Mouse (Mus musculus) midbrain, embryonic 13.5 days (tissue): ENCODE data around the gene Fmnl3. TPM values are rescaled to one million over a fixed set of nuclear protein-coding genes. Genes with fewer than 3 reads are reported as not detected.

Experiments
- polyA plus RNA-seq: library from polyadenylated mRNA; unstranded; fragments of >200 nt; fragmentation: Nextera tagmentation; extraction: Ambion mirVana; gene quantifications from 2 replicates; pipeline ENCODE4 v1.2.1, GENCODE M21; 2015

Gene Fmnl3
- polyA plus RNA-seq, 1 experiment from 2014 or later = 8.5 TPM

Other genes with a start within 250 kb of the Fmnl3 start
- 40.6 and 45.7 TPM in 2 replicates for gene Spats2, start 244.6 kb downstream of the Fmnl3 start, polyA plus RNA-seq
- gene Kcnh3, start 145.6 kb downstream of the Fmnl3 start, polyA plus RNA-seq = 0.19 and 0.61 TPM in 2 replicates
- gene Mcrs1, start 118.5 kb downstream of the Fmnl3 start, polyA plus RNA-seq = 218 TPM in 2 replicates
- gene Prpf40b, start 75.4 kb downstream of the Fmnl3 start, polyA plus RNA-seq = 115 and 125 TPM in 2 replicates
- 0.35 TPM in 2 replicates for gene Fam186b, start 74.6 kb downstream of the Fmnl3 start, polyA plus RNA-seq
- 228 and 244 TPM in 2 replicates for gene Tmbim6, start 22.4 kb upstream of the Fmnl3 start, polyA plus RNA-seq
- gene Nckap5l, start 87.3 kb upstream of the Fmnl3 start, polyA plus RNA-seq = 12.2 and 15.6 TPM in 2 replicates
- 26.5 and 26.9 TPM in 2 replicates for gene Bcdin3d, start 104.2 kb upstream of the Fmnl3 start, polyA plus RNA-seq
- gene Faim2, start 157.7 kb upstream of the Fmnl3 start, polyA plus RNA-seq = 9.5 and 12.1 TPM in 2 replicates
- gene Aqp2, start 208.6 kb upstream of the Fmnl3 start, polyA plus RNA-seq = not detected in 2 replicates
- 0.79 and 1.1 TPM in 2 replicates for gene Aqp5, start 220.3 kb upstream of the Fmnl3 start, polyA plus RNA-seq
- 0.71 and 0.99 TPM in 2 replicates for gene Aqp6, start 230.9 kb upstream of the Fmnl3 start, polyA plus RNA-seq